Mouse (Mus musculus): ENCODE results near the gene Gramd1b.

DNA sequence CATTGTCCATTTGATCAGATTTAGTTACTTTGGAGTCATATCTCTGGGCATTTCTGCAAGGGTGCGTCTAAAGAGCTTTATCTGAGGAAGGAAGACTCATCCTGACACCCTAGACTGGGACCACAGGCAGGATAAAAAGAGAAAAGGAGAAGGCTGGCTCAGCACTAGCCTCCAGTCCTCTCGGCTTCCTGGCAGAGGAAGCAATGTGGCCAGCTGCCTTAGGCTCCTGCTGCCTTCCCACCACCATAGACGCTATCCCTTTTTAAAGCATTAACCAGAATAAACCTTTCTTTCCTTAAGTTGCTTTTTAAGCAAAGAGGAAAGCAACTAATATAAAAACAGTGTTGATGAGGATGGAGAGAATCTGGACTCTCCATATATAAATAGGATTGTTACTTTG is 24.6 kb downstream of the Gramd1b start:
- TF ChIP-seq CTCF (IDR thresholded peaks at IDR 0.05) (no peak), EP300 (IDR thresholded peaks at IDR 0.05) (no peak)
